Mouse (Mus musculus) heart, adult 2 months (tissue): ENCODE results near the gene Sowaha. TPM values are rescaled to one million over a fixed set of nuclear protein-coding genes. Genes with fewer than 3 reads are reported as not detected.
A peak's percentile ranks its signal among the peaks of the same experiment; 100 is the strongest.

Experiments
- DNase-seq, 2 experiments: peaks; one replicate each; pipeline ENCODE4 v3.0.0; 2021
- H3K27ac ChIP-seq: fragments of 200-600 bp; 2 replicates; pipeline ENCODE4 v1.8.1; 2022
- H3K27me3 ChIP-seq: fragments of 200-500 bp; 2 replicates; pipeline ENCODE4 v1.6.1; 2012; ENCODE audit warnings: mild to moderate bottlenecking, low read length, inconsistent platforms, mixed read lengths; ENCODE audit not compliant: control insufficient read depth, insufficient read depth
- H3K36me3 ChIP-seq: fragments of 200-500 bp; 2 replicates; pipeline ENCODE4 v1.6.1; 2012; ENCODE audit warnings: low read length, inconsistent platforms; ENCODE audit not compliant: control insufficient read depth, insufficient read depth
- H3K4me1 ChIP-seq: fragments of 200-500 bp; 2 replicates; pipeline ENCODE4 v1.6.1; 2011; ENCODE audit warnings: low read length; ENCODE audit not compliant: control insufficient read depth, insufficient read depth
- H3K4me3 ChIP-seq: fragments of 200-600 bp; 2 replicates; pipeline ENCODE4 v1.8.1; 2022
- H3K79me2 ChIP-seq: fragments of 200-500 bp; replicated peaks from 2 replicates; pipeline ENCODE4 v1.6.1; 2012; ENCODE audit warnings: mild to moderate bottlenecking, inconsistent platforms, low read length, moderate library complexity, mixed read lengths; ENCODE audit not compliant: control insufficient read depth, insufficient read depth
- H3K9ac ChIP-seq: fragments of 200-500 bp; 2 replicates; pipeline ENCODE4 v1.6.1; 2012; ENCODE audit warnings: low read depth, mild to moderate bottlenecking, control low read depth, inconsistent platforms, low read length, mixed read lengths
- CTCF ChIP-seq: fragments of 200-600 bp; IDR thresholded peaks from 2 replicates; pipeline ENCODE4 v1.8.1; 2022; ENCODE audit warnings: antibody characterized with exemption, mild to moderate bottlenecking, moderate library complexity
- EP300 ChIP-seq: fragments of 200-500 bp; IDR thresholded peaks from 2 replicates; pipeline ENCODE4 v1.6.1; 2011; ENCODE audit warnings: low read depth, low read length, control low read depth; ENCODE audit not compliant: insufficient read depth
- POLR2A ChIP-seq: fragments of 200-500 bp; IDR thresholded peaks from 2 replicates; pipeline ENCODE4 v1.6.1; 2011; ENCODE audit warnings: mild to moderate bottlenecking, low read depth, low read length, control low read depth; ENCODE audit not compliant: insufficient read depth
- WGBS: fragments of 180-500 bp; shearing (Covaris S2); methylation state at CpG from one replicate; pipeline ENCODE4 v1.1.7; 2018; 5-methylcytosine and 5-hydroxymethylcytosine counted together
- intact Hi-C: fragments of 180-260 bp; cut with DNase I; formaldehyde crosslinking; loops from one replicate; pipeline ENCODE4 v1.15.1; 2025
- long read RNA-seq: library from polyadenylated mRNA; stranded (forward); transcript quantifications from one replicate; pipeline ENCODE4 v2.0.0, GENCODE M21; 2021
- polyA plus RNA-seq: library from polyadenylated mRNA; depleted of rRNA; stranded (reverse); fragments of >200 nt; gene quantifications from 2 replicates; pipeline ENCODE4 v1.2.3, GENCODE M21; 2012; rRNA removed
- total RNA-seq, 2 experiments: library from RNA; stranded (reverse); gene quantifications; 2 replicates each; pipeline ENCODE4 v1.2.3; 2021

The Sowaha gene
- under 1 TPM; 0.05 to 0.34 TPM for total RNA-seq
- 0.03 and 0.10 TPM in 2 replicates for polyA plus RNA-seq
- long read RNA-seq: 0 reads

DNA sequence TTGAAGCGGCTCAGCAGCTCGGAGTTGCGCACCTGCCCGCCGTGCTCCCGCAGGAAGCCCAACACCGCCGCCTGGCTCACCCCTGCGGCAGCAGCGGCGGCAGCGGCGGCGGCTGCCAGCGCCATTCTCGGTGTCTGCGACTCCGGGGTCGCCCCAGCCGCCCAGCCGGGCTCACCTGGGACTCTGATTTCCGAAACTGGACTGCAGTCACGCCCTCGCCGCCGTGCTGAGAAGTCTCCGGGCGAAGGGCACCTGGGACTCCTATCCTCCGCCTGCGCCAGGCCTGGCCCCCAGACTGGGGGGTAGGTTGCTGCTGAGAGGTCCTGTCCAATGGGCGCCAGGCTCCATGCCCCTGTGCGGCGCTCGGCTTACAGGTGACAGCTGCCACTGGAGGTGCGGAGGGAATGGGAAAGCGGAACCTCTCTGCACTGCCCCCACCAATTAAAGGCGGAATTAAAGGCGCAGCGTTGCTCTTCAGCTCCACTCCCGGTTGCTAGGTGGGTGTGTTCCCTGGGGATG lies at the start of gene Sowaha, which contains the start of gene Gm9945:
Gene Sowaha, minus strand, starts transcription at position 492 of the 519 bp plus-strand sequence.
Gene Gm9945, plus strand, starts transcription at position 384 of the 519 bp plus-strand sequence.
- no peaks in the 10 kb centered on the region for H3K4me1 ChIP-seq
- intact Hi-C loops: no loop called here
- WGBS: 8% methylated on average over 40 of the region's 40 CpGs
- H3K4me3 ChIP-seq: peak within 1 kb of the TSS; percentile 50
- H3K79me2 ChIP-seq: no peaks in the 10 kb centered on the region
- H3K36me3 ChIP-seq: no peaks in the 10 kb centered on the region
- DNase-seq: no peak
- peak within 1 kb of the TSS; percentile 74 for H3K9ac ChIP-seq
- no peak within 1 kb of the TSS for H3K27ac ChIP-seq
- H3K27me3 ChIP-seq: peaks cover 14% of the 10 kb centered on the region
- TF ChIP-seq CTCF: peak; percentile 49
- TF ChIP-seq POLR2A: no peak

- intact Hi-C loops: loop anchor here (5.0 kb wide), 1 partner anchor 57 kb away; the partner anchor contains the start of gene Gm9837
- Histone ChIP-seq H3K4me3 (no peak overlapping the region), H3K79me2 (peaks cover 2% of the 10 kb centered on the region; the same call in 1 of the 2 replicates), H3K4me1 (peaks cover 29% of the 10 kb centered on the region), H3K9ac (peak overlapping the region; percentile 24), H3K27me3 (no peaks in the 10 kb centered on the region), H3K27ac (peak overlapping the region; percentile 55), H3K36me3 (no peaks in the 10 kb centered on the region)
- DNase-seq: peak; percentile 75 to 81
- 10% methylated on average over 6 of the region's 6 CpGs for WGBS
- TF ChIP-seq EP300: no peak
- no peak for TF ChIP-seq POLR2A
- TF ChIP-seq CTCF: no peak
Measured at GRCm38 (mm10) chr11:53529253-53529557, 49.1 kb upstream of the Sowaha start.

DNA sequence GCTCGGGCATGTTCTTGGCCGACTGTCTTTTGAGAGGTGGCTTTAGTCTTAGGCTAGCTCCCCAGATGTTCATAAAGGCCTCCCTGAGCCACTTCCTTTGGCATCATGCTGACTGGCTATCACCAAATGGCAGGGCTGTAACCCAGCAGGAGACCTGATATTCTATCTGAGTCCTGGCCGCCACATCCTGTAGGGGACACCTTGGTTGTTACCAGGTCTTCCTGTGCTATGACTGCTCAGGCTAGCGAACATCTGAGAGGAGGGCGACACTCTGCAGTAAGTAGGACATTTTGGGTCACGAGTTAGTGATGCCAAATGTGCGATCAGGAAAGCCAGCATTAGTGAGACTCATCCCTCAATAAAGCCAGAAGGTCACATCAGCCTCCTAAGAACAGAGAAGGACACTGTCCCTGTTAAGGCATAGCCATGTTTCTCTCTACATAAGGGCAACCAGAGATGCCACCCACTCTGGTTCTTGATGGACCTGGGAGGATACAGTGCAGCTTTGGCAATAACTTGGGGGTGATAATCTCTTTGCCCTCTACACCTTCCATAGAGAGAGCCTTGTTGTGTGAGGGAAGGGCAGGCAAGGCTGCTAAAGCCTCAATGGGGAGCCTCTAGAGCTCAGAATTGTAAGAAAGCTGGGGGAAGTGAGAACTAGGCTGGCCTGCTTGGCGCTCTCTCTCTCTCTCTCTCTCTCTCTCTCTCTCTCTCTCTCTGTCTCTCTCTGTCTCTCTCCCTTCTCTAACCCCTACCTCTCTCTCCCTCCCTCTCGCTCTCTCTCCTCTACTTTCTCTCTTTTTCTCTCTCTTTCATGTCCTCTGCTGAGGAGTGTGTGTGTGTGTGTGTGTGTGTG lies 48.6 kb upstream of the Sowaha start:
- intact Hi-C loops: loop anchor here (5.0 kb wide), 1 partner anchor 56 kb away; the partner anchor contains the start of gene Gm9837
- Histone ChIP-seq H3K27ac (peak overlapping the region; percentile 33), H3K9ac (no peak overlapping the region)

GRCm38 (mm10) chr11:53525461-53525860 lies 45.4 kb upstream of the Sowaha start:
- WGBS: 43% methylated on average over 4 of the region's 4 CpGs
- intact Hi-C loops: loop anchor here (5.0 kb wide), 1 partner anchor 53 kb away; the partner anchor contains the start of gene Gm9837
- Histone ChIP-seq H3K9ac (no peak overlapping the region), H3K4me3 (no peak overlapping the region), H3K36me3 (no peaks in the 10 kb centered on the region), H3K27me3 (no peaks in the 10 kb centered on the region), H3K27ac (peak overlapping the region; percentile 53), H3K4me1 (peaks cover 40% of the 10 kb centered on the region), H3K79me2 (no peaks in the 10 kb centered on the region; the same call in 1 of the 2 replicates)
- TF ChIP-seq POLR2A (no peak), EP300 (0 out of 2 replicates have a peak, but pooled peaks have one; percentile 15), CTCF (no peak)
- DNase-seq: peak in 1 of 2 experiments; percentile 69

More for the DNA sequence above, 48.6 kb upstream of the Sowaha start:
- Histone ChIP-seq H3K4me3 (no peak overlapping the region), H3K79me2 (peaks cover 2% of the 10 kb centered on the region; the same call in 1 of the 2 replicates), H3K4me1 (peaks cover 29% of the 10 kb centered on the region), H3K36me3 (no peaks in the 10 kb centered on the region), H3K27me3 (no peaks in the 10 kb centered on the region)
- 47% methylated on average over 9 of the region's 9 CpGs for WGBS
- DNase-seq: no peak
- no peak for TF ChIP-seq POLR2A

DNA sequence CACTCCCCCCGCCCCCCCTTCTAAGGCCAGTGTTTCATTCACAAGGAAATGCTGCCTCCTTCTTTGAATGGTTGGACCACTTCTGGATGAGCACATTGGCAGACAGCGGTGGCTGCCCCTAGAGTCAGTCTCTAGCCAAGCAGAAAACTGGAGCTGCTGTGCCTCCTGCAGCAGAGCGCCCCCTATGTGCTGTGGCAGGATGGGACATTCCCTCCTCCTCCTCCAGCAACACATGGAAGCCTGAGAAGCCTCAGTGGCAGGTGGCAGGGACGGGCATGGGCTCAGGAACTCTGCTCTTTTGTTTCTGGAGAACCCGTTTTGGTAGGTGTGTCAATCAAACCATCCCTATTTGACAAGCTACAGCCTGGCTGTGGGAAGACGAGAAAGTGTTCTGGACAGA lies 44.8 kb upstream of the Sowaha start:
- Histone ChIP-seq H3K36me3 (no peaks in the 10 kb centered on the region), H3K4me3 (no peak overlapping the region), H3K9ac (no peak overlapping the region), H3K27me3 (no peaks in the 10 kb centered on the region), H3K79me2 (no peaks in the 10 kb centered on the region; the same call in 1 of the 2 replicates), H3K27ac (peak overlapping the region; percentile 53), H3K4me1 (peaks cover 40% of the 10 kb centered on the region)
- no peak for DNase-seq
- TF ChIP-seq EP300 (no peak), CTCF (peak; percentile 59)
- WGBS: 68% methylated on average over 6 of the region's 6 CpGs
- intact Hi-C loops: loop anchor here (5.0 kb wide), 2 partner anchors 42 to 53 kb away; partner anchors contain the start of genes Gm9837 and Kif3a
